Mouse (Mus musculus) urinary bladder, postnatal 36 days (tissue): ENCODE data around the gene Prkca.

ENCODE experiments used
- DNase-seq, 2 experiments: peaks; one replicate each; pipeline ENCODE4 v3.0.0; 2022; ENCODE audit warnings: low spot score in 2 of 2, mixed read lengths in 1 of 2

The Prkca gene

DNA sequence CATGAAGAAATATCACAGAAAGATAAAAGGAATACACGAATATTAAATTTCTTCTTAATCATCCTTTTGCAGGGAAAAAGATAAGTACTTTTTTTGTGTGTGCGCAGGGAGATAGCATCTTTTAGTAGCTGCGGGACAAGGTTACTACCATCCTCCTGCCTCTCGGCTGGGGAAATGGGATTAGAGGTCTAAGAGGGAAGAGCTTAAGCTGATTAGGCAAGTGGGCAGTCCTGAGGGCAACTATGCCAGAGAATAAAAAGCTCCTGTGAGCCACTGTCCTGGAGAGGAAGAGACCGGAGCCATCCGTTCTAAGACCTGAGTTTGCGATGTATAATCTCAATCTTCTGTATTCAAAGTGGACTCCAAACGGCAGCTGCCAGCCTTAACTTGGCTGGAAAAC lies 45.8 kb downstream of the Prkca start:
- no peak for DNase-seq

DNA sequence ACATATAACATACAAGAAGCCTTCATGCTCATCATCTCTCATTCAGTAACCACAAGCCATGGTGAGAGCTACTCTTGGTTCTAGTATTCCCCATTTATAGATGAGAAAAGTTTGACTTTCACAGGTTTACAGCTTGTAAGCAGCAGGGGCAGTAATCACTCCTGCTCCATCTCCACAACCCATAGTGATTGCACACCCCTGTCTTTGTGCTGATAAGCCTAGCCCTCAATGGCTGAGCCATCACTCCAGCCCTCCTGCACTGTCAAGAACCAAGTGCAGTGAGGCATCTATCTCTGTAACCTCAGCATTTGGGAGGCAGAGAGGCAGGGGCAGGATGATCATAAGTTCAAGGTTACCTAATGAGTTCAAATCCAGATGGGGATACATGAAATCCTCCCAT lies 48.4 kb downstream of the Prkca start:
- no peak for DNase-seq

DNA sequence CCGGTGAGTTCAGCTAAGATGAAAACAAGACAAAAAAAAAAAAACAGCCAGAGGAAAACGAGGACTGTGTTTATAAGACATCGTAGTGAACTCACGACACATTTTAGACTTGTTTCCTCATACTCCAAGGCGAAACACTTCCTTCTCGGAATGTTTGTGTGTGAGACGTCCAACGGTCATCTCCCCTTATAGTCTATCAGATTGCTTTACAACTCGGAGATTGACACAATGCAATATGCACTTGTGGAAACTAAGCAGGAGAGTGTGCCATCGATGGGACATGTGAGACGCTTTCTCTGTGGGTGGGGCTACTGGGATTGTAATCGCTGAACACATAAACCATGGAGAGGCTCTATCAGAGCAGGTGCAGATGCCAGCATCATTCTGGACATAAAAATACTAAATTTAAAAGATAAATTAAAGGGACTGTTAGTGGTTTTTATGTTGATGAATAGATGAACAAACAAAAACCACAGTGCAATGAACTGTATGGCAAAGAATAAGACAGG lies 49.4 kb downstream of the Prkca start:
- DNase-seq, result no peak

DNA sequence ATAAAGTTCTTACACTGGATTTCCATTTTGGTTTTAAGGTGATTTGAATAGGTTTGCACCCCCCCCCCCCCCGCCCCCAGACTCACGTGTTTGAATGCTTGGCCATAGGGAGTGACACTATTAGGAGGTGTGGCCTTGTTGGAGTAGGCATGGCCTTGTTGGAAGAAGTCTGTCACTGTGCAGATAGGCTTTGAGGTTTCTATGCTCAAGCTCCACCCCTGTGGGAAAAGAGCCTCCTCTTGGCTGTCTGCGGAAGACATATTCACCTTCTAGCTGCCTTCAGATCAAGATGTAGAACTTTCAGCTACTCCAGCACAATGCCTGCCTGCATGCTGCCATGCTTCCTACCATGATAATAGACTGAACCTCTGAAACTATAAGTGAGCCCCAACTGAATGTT lies 49.9 kb downstream of the Prkca start:
- DNase-seq, result no peak

DNA sequence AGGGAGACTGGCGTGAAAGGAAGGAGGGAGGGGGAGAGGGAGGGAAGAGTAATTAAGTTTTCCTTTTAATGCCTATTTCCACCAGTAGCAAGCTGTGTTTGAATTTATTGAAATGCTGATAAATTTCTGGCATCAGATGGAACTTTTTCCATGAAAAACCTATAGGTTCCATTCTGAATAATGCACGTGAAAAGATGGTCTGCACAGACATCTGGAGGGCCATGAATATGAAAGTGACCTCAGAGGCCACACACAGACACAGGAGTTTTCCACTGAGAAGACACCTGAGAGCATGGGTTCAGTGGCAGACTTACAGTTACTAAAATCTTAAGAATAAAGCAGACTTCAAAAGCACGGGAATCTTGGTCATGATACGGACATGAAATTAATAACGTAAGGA lies 54.5 kb downstream of the Prkca start:
- no peak for DNase-seq

DNA sequence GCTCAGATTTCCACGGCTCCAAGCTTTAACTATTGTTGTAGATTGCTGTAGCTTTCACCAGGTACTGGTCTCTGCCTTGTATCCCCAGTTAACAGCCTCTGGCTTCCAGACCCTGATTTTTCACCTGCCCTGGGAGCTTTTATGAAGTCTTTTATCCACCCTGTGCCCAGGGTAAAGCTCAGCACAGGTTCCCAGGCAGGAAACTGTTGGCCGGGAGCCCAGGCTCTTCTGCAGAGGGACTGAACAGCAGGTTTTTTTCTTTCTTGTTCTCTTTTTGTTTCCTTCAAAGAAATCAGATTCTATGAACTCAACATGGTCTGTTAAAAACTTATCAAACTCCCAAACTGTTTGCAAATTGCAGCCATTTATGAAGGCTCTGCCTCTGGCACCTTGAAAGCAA lies 56.4 kb downstream of the Prkca start:
- DNase-seq, result no peak

DNA sequence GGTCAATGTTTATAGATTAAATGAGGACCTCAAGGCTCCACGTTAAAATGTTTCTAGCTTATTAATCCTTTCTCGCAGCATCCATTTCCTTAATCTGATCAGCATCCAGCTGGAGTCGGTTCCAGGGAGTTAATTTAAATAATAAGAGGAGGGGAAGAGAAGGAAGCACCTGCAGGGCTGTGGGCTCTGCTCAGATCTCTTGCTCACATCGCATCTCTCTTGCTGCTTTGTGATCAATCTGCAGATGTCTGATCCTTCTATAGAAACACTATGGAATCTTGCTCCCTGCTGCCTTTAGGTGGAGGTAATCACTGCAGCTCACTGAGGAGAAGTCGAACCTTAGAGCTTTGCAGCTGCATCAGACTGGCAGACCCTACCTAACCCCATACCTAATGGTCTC lies 58.7 kb downstream of the Prkca start:
- DNase-seq, result no peak

DNA sequence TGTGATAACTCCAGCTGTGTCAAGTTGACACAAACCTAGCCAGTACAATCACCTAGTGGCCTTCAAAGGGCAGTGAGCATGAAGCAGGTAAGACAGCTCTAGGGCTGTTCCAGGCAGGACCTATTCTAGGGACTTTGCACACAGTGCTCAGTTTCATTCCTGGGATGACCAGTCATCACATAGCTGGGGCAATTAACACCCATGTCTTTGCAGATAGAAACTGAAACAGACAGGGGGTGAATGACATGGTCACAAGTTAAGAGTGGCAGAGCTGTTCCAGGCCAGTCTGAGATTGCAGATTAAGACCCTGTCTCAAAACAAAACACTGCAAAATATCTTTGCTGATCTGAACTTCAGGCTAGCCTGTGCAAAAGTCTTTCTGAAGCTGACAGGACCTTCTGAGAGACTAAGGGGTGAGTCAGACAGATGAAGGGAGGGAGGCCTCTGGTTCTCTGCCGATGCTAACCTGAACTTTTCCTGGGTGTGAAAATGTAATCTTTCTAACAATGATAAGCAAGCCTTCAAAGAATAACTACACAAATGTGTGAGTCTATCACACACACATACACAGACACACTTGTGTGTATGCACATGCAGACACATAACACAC lies 60.8 kb downstream of the Prkca start:
- no peak for DNase-seq

DNA sequence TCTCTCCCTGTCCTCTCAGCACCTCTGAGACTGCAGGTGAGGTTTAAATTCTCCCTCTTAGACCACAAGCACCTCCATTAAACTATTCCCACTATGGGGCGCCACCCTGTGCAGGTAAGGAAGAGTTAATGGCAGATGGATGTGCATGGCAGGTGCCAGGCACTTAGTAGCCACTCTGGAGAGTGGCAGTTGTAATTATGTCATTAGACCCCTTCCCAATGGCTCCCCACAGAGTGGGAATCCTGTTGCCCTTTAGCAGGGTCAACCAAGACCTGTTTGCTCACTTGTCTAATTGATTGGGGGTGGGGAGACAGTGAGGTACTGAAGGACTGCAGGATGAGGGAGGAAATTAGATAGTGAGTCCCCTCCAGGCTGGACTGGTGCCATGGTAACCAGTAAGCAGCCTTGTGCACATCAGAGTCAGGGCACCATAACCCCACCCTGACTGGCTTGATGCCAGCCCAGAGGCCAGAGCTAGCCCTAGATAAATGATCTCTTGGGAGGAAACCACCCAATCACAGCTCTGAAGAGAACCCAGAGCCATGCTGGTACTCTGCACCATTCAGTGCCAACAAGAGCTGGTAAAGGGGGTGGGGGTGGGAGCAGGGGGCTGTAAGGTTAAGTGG lies 63.9 kb downstream of the Prkca start:
- no peak for DNase-seq

DNA sequence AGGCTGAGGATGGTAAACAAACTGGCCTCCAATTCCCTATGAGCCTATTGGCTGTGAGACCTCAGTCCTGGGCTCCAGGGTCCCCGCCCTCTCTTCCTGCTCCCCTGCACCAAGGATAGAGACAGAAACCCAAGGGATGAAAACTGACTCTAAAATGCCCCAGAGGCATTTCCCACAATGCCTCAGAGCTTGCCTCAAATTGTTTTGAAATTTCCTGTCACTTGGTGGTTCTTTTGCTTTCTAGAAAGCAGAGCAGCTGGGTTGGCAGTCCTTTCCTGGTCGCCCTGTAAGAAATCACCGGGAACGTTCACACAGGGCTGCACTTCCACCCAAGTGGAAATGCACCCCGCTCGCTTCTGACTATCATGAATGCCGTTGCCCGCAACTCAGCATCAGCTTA lies 66.6 kb downstream of the Prkca start:
- no peak for DNase-seq

DNA sequence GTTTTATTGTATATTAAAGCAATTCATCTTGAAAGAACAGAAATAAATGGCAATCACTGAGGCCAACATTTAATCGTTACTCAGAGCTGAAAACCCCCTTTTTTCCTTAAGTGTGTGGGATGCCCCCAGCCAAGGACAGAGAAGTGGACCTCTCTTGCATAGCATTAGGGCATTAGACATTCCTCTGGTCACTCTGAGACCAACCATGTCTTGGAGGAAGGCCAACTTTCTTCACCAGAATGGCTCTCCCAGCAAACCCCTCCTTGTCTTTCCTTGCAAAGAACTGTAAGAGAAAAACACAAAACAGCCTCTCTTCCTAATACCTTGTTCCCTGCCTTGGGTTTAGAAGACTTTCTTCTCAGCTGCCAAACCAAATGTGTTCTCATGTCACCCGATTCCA lies 67.6 kb downstream of the Prkca start:
- no peak for DNase-seq

DNA sequence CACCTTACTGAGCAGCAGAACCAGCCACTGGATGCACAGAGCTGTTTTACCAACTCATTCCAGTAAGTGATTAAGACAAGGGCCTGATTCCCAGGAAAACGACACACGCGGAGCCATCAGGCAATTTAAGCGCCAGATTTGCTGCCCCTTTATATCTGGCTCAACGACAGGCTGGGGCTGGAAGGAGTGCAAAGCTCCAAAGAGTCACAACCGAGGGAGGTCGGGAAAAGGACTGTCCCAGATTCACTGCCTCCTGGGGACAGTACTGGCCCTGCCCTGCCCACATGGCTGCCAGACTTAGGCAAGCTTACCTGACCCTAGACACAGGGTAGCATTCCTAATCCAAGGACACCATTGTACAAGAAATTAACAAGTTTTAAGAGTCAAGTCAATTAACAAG lies 69.7 kb downstream of the Prkca start:
- DNase-seq, result no peak

DNA sequence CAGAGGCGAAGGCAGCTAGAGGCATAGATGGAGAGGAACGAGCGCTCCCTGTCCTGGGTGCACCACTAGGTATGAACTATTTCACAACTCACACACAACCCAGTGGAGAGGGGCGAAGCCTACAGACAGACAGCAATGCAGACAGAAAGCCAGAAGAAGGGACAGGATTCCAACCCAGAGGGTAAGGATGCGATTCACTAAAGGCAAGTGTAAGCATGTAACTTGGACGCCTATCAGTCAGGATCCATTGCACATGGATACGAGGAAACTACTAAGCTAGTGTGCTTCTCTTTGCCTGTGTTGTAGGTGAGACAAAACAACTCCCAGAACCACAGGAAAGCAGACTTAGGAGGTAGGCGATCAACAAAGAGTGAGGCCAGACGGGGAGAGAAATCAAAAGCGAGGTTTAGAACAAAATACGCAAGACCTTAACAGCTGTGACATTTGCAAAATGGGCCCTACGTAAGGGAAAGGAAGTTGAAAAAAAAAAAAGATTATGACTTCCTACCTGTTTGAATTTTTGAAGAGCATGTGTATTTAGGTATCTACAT lies 70.2 kb downstream of the Prkca start:
- no peak for DNase-seq

DNA sequence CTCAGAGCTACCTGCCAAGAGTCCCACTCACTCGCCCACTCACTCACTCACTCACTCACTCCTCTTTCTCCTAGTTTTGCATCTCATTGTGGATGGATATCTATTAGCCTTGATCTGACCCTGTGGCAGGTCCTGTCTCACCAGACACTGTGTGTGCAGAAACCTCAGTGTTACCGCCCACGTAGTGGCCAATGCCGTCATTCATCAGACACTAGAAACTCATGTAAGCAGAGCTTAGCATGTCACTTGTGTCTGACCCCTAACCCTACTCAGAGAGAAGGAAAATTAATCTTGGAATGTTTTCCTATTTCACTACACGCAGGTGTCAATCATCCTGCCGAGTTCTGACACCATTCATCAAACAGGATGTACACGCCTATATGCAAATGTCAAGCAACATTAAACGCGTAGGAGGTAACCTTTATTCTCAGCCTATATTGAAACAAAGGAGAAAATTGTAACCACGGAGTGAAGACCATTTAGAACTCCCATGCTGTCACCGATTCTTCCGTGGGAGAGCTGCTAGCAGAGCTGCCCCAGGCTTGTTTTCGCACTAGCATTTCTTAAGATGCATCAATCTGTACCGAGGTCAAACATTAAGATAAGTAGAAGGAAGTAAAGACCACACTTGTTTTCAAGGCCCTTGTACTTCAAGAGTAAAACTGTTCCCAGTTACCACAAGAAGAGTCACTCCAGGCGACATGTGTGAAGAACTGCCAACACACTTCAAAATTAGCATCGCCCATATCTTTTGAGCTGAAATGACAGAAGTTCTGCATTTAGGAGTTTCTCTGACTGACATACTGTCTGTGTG lies 70.9 kb downstream of the Prkca start:
- no peak for DNase-seq

DNA sequence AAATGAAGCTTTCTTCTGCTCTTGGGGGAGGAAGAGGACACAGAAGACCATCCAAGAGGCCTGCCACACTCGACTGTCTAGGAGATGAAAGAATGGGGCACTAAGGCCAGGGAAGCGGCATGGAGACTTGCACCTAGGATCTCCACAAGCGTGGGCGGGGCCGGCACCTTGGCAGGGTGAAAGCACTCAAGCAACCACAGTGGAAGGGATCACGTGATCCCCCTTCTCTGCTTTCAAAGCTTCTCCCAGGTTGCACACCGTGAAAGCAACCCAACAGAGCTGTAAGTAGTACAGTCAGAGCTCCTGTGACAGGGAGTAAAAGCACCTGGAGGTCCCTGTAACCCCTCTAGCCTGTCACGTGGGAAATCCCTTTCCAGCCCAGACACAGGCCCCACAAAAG lies 72.4 kb downstream of the Prkca start:
- DNase-seq, result no peak

DNA sequence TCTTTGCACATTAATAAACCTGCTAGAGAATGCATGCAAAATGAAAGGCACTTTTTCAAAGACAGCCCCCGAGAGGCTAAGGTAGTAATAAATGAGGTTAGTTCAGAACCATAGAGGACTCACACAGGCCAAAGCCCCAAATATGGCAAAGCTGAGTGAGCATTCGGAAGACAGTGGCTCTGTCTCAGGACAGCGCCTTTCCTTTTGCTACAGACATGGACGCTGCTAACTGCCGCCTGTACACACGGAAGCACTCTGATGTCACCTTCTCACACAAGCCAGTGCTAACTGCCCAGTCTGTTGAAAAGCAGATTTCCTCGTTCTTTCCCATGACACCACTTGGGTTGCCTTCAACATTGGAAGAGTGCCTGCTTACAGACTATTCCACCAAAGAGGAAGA lies 74.2 kb downstream of the Prkca start:
- DNase-seq, result no peak

DNA sequence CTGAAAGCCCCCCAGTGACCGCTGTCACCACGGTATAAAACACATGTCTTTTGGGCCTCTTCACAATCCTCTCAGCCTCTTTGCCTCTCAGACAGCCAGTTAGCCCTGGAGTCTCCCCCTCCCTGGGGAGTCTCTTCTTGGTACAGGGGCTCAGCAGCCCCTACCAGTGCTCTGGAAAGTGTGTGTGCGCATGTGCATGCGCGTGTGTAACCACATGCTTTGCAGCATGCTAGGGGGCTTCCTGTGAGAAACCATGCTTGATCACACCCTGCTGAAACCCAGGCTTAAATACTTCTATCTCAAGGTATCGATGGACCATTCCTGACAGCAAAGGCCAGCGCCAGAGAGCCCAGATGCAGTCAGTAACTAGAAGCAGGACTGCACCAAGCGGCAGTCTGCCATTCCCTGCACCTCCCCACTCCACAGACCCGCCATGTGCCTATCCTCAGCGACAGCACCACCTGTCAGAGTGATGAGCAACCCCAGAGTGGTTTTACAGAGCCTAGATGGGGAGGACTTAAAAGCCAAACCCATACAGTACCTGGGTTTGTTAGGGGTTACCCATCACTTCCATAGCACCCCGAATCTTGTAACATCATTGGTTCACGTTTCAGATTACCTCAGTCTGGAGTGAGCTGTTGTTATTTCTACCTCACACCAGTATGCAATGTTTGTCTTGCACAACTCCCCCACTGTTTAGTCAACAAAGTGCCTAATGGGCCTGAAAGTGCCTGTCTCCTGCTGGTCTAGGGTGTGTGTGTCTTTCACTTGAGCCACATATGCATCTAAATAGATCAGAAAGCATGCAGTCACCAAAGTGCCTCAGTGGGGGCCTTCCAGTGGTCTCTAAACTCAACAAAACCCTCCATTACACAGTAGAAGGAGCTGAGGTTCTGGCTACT lies 75.1 kb downstream of the Prkca start:
- no peak for DNase-seq

DNA sequence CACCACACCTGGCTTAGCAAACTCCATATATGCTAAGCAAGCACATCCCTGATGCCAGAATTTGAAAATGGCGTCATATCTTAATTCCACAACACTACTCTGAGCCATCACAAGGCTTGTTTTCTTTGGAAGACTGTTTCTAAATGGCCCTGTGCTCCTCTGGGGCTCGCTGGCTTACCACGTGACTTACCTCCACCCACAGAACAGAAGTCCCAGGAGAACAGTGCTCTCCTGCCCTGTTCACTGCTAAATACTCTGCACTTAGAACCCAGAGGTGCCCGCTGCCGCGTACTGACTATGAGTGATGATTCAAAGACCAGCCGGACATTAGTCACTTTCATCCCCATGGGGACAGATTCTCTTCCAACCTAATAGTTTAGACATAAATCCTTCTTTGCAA lies 75.9 kb downstream of the Prkca start:
- no peak for DNase-seq

DNA sequence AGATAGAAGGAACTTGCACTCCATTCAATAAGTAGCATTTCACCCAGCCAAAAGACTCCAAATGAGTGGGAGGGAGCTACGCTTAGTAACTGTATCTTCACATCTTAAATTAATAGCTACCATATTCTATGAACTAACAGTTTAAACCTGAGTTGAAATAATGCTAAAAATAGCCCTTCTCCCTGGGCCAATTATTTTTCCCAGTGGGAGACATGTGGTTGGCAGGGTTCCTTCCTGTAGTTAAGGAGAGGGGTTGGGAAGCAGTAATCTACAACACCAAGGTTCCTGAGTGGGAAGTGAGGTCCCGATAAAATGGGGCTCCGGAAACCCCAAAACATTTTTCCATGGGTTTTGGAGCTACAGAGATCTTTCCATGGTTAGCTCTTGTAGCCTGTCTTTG lies 76.7 kb downstream of the Prkca start:
- no peak for DNase-seq

DNA sequence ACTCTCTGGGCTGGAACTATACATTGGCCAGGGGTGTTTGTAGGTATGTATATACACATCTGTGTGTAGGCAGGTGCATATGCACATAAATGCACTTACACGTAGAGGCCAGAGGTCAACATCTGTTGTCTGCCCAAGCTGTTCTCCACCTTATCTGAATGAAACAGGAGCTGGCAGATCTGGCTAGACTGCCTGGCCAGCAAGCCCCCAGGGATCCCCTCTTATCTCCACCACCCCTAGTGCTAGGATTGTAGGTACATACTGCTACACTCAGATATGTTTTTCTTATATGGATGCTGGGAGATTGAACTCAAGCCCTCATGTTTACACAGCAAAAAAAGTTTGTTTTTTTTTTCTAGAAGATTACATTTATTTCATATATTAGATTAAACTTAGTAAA lies 79.9 kb downstream of the Prkca start:
- no peak for DNase-seq

DNA sequence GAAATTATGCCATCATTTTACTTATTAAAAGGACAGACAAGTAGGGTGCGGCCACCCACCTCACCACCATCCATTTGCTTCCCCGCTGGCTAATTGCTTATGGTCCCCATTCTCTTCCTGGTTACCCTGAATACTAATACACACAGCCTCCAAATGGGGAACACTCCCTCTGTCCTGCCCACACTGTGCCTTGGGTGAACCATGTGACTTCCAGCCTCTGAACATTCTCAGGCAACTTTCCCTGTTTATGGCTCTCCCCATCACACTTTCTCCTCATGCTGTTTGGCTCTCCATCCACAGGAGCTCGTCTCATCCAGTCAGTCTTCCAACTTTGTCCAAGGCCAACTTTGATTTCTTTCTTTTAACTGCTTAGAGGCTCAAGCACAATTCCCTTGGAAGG lies 80.3 kb downstream of the Prkca start:
- DNase-seq, result no peak

DNA sequence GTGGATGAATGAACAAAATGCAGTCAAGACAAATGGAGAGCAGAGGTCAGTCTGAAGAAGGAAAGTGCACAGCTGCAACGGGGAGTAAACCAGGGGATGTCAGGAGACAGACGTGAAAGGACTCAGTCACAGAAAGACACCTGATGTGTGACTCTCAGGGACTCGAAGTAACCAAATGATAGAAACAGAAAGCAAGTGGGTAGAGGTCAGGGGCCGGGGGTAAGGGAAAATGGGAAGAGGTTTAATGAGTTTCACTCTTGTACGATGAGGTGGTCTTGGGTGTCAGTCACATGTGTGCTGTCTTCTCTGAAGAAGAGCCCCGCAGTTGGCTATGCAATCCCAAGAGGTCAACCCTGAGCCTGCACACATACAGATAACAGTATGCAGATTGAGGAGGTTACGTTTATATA lies 82.0 kb downstream of the Prkca start:
- no peak for DNase-seq
